Mouse (Mus musculus) embryo, embryonic 11 days (tissue): ENCODE results near the gene Hal.
"Not testable (repeated sequence)": the region's sequence is repeated elsewhere in the genome, so short reads cannot be mapped to it uniquely, and the experiment has no call there.

Experiments used
- DNase-seq: peaks from one replicate; pipeline ENCODE4 v3.0.0-alpha.2; 2015

Gene Hal

DNA sequence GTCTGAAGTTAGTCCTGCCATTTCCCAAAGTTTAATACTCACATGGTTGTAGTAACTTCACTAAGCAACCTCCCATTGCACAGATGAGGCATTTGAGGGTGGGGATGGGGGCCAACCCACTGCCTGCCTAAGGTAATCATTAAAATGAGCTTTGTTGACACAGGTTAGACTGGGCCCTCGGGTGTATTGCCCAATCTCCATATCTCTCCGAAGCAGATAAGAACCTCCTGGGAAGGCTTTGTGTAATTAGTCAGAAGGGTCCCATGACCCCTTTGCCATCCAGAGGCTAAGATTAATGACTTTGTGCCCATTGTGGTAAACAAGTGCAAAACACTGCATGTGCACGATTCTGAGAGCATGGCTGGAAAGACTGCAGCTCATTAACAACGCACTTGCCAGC, 29.2 kb downstream of the Hal start:
- no peak for DNase-seq

DNA sequence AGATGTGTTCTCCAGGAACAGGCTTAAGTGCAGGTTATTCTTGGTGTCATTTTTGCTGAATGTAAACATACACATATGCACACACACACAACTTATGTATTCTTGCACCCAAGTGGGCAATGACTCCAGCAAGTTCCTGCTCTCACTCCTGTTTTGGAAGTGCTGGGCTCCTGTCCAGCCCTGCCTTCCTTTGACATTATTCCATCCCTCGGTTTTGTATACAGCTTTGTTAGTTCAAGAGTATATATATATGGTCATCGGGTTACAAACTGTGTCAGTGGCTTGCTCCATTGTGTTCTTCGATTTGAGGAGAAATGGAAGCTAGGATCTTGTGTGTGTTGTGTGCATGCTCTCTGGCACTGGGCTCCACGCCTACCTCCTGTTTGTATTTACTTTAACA, 29.6 kb downstream of the Hal start:
- DNase-seq, result no peak

DNA sequence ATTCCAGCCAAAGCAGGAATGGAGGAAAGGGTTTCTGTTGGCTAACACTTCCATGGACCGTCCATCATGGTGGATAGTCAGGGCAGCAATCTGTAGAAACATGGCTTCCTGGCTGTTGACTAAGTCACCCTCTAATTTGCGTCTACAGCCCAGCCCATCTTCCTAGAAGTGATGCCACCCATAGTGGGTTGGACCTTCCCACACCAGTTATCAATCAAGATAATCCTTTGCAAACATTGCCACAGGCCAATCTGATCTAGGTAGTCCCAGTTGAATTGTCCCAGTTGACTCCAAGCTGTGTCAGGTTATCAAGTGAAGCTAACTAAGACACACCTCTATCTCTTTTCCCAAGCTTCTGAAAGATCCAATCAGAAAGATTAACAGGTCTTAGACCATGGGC, 30.1 kb downstream of the Hal start:
- no peak for DNase-seq

DNA sequence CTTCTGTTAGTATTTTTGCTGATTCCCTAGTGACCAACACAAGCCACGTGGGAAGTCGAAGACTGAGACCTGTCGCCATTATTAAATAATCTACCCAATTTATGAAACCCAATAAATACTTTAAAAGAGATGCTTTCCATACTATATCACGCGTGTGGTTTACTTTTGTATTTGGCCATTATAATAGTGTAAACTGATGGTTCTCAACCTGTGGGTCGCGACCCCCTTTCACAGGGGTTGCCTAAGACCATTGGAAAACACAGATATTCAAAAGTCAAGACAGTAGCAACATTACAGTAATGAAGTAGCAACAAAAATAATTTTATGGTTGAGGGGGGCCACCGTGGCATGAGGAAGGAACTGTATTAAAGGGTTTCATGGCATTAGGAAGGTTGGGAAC, 30.6 kb downstream of the Hal start:
- DNase-seq, result no peak

DNA sequence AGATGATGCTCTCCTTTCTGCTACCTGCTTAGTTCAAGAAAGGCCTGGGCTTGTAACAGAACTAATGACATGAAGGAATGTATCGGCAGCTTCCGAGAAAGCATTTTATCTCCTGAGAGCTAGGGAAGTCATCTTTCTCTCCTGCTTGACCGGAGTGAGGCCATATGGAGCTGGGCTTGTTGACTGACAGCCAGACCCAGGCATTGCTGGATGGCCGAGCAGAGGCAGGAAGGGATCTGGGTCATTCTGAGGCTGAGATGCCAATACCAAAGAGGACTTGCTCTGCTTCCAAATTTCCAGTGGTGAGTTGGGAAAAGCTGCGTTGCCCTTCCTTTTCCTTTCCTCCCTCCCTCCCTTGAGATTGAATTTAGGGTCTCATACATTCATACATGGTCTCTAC, 31.2 kb downstream of the Hal start:
- DNase-seq, result no peak

DNA sequence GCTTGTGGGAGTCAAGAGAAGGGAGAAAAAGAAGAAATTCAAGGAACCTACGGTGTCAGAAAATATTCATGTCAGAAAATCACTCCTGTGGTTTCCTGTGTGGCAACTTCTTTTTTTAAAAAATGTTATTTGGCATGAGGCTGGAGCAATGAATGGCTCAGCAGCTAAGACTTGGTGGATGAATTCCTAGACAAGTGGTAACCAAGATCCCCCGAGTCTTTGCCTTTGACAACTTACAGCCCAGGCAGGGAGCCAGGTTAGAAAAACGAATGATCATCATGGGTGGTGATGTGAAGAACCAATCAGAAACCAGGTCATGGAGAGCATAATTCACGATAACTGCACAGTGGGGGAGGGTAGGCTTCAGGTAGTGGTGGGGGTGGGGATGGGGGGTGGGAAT, 32.4 kb downstream of the Hal start:
- DNase-seq, result no peak

GRCm38 (mm10) chr10:93525329-93525728, 36.8 kb downstream of the Hal start:
- no peak for DNase-seq

- no peak for DNase-seq
Measured at GRCm38 (mm10) chr10:93538287-93538686, 49.7 kb downstream of the Hal start.

- DNase-seq, result no peak
Measured at GRCm38 (mm10) chr10:93538818-93539217, 50.2 kb downstream of the Hal start.

DNA sequence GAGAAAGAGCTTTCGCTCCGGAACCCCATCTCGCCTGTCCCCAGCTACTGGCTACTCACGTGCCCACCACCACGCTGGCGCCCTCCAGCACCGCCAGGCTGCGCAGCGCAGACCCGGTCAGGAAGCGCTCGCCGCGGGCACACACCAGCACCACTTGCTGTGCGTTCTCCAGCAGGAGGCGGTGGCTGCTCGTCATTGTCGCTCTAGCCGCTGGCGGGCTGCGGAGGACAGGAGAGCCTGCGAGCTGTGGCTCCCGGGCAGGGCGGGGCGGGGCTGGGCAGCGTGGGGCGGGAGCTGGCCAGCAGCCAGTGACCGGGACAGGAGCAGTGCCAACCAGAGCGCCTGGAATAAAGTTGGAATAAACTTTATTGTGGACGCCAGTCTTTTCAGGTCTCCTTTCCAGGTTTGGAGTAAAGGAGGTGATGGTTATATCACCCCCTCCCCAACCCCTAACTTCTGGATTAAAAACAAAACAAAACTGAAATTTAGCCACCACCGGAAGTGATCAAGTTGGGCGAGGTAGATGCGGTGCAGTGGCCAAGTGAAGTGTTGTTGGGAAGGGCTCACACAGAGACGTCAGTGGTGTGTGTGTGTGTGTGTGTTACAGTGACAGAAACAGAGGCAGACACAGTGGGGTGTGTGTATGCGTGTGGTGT, 51.3 kb downstream of the Hal start, which contains the start of gene Amdhd1:
TSS of gene Amdhd1 (minus strand) at position 259 of the 656 bp plus-strand sequence.
- DNase-seq, result peak; percentile 91

DNA sequence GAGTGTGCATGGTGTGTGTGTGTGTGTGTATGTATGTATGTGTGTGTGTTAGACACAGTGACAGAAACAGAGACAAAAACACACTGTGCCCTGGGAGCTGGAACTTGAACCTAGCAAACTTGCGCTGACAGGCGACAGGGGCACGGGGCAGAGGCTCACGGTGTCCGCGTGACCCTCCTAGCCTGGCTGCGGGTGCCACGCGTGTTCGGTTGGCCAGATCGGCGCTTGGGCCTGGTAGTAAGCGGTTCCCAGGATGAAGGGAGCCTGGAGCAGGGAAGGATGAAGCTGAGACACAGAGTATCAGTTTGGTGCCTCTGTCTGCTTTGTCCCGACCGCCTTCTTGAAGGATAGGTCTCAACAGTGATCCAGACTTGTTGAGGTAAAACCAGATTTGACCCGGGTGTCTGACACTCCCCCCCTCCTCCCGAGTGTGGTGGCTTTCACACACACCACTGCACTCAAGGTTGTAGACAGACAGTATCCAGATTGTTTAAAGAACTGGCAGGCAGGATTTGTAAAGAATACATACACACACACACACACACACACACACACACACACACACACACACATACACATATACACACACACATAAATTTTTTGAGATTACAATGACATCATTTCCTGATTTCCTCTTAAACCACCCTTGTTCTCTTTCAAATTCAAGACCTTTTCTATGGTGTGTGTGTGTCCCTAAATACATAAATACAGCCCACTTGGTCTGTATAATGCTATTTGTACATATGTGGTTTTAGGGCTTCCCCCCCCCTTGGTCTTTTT, 52.1 kb downstream of the Hal start, which contains the start of gene Ccdc38:
TSS of gene Ccdc38 (plus strand) at position 202 of the 780 bp plus-strand sequence.
- DNase-seq, result no peak

- DNase-seq, result no peak
Measured at GRCm38 (mm10) chr10:93541585-93541984, 53.0 kb downstream of the Hal start.

DNA sequence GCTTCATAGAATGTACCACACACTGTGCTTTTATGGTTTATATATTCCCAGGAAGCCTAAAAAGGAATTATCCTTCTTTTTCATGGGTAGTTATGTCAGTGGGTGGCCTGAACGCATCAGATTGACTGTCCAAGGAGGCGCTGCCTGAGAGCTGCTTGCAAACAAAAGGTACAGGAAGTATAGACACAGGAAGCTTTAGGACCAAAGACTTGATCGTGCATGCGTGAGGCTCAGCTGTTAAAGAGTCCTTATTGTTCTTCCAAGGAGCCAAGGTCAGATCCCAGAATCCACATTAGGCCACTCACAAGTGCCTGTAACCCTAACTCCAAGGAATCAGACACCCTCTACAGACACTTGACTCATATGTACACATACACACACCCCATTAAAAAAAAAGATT, 53.8 kb downstream of the Hal start:
- no peak for DNase-seq

DNA sequence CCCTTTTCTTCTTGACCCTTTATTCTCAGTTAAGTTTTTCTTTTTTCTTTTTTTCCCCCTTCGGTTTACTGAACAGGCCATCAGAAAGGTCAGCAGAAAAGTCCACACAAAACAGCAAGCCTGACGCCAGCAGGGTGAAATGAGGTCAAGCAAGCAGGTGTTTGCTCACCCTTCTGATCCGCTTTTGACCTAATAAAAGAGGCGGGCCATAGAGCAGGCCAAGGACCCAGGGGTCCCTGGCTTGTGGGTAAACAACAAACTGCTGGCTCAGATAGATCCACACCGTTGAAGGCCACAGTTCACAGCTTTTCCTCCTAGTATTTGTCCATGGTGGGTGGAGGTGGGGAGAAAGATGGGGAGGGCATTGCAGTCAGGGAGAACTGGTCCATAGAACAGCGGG, 54.6 kb downstream of the Hal start:
- no peak for DNase-seq

GRCm38 (mm10) chr10:93544172-93544571, 55.6 kb downstream of the Hal start:
- DNase-seq, result no peak

DNA sequence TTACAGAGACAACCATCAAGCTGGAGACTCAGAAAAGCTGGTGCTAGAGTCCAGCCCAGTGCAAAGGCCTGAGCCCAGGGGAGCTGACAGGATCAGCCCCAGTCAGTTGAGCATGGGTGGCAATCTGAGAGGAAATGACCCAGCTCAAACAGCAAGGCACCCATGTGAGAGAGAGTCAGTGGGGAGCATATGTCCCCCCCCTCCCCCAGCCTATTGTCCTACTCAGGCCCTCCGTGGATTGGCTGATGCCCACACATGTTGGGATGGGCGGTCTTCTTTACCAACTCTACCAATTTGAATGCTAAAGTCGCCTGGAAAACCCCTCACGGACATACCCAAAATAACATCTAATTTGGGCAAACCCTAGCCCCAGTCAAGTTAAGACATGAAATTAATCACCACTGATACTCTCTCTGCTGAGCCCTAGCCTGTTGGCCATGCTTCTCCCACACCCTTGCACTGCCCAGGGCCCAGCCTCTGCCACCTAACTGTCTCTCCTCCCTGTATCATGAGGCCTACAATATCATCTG, 59.2 kb downstream of the Hal start:
- DNase-seq, result no peak

DNA sequence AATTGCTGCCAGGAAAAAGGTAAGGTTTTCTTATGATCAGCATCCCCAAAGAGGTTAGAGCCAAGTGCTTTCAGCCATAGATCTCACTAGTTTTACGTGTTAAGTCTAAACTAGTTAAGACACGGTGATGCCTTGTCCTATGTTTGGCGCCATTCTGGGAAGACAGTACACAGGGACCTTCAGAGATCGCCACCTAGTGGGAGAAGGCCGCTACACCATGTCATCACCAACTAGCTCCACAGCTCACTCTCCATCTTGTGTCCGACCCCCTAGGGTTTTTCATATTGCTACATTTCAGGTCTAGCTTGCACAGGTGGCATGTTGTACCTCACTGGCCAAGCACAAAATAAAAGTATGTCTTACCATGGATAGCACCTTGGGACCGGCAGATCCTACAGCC, 60.4 kb downstream of the Hal start:
- peak; percentile 88 for DNase-seq

- no peak for DNase-seq
Measured at GRCm38 (mm10) chr10:93549821-93550220, 61.3 kb downstream of the Hal start.

- DNase-seq, result no peak
Measured at GRCm38 (mm10) chr10:93552596-93552995, 64.0 kb downstream of the Hal start.

- DNase-seq, result not testable (repeated sequence)
Measured at GRCm38 (mm10) chr10:93557971-93558370, 69.4 kb downstream of the Hal start.

DNA sequence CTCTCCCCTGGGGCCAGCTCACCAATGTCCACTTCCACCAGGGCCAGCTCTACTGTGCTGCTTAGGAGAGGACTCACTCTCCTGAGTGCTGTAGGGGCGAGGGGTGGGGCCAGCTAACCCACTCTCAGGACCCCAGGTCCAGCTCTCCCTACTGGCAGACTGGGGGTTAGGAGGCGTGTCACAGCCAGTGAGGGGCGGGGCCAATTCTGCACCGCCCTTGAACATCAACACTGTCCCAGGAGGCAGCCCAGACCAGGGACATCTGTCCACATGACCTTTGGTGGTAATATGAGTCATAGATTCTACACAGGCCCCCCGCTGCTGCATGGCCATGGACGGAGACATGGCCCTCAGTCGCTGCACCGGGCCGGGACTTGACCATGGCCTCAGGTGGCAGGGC, 71.2 kb downstream of the Hal start:
- no peak for DNase-seq

DNA sequence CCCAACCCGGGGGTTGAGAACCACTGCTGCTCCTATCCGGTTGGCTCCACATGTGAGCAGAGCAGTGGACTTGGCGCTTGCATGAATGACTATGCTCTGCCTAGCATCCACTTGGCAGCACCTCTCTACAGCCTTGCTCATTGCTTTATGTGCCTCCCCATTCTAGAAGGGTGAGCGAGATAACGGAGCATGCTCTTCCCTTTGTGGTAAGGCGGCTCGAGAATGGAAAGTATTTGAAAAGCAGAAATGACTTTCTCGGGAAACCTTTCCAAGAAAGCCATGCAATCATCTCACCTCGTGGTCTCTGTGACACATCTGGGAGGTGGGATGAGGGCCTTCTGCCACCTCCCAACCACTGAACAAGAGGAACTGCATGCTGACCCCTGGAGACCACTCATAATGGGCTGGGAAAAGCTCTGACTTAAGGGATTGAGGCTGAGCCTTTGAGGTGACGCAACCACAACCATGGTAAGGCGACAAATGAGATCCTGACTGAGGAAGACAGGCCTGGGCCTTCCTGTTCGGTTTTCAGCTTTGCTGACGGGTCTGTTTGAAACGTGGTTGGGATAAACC, 76.0 kb downstream of the Hal start:
- DNase-seq, result no peak

DNA sequence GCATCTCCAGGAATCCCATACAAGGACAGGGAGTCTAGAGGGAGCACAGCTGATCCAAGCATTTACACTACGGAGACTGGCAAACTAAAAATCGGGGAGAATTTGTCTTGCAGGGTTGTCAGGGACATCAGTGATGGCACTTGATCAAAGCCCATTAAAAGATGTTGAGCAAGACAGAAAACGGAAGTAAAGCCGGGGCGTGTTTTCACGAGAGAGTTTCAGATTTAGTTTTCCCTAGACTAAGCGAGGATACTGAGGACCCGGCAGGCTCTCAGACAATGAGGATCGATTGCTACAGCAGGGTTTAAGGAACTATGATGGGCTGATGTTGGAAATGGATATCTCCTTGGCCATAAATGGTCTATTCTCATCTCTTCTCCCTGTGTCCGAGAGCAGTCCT, 78.5 kb downstream of the Hal start:
- no peak for DNase-seq
